Mouse (Mus musculus): ENCODE measurements at regions not wholly inside any gene's neighbourhood (a gene's known extent, or its start where the extent isn't known, plus 50 kb on each side); places are given as distances from the start of the nearest gene placed in this dataset.

- TF ChIP-seq POLR2A (IDR thresholded peaks at IDR 0.05; ENCODE audit: low read depth, low read length) (no peak), CTCF (conservative IDR thresholded peaks at IDR 0.05; ENCODE audit: insufficient read depth, insufficient read length, low read depth, low read length) (no peak)
These were observed 112.8 kb upstream of the Rgma start for GRCm38 (mm10) chr7:73262526-73262925.

Data from kidney, adult 2 months (tissue).